Mouse (Mus musculus): Measurements from ENCODE around the gene Tmem91. TPM values are rescaled to one million over a fixed set of nuclear protein-coding genes. Genes with fewer than 3 reads are reported as not detected.

Tmem91 gene
- polyA plus RNA-seq, 1 experiment from 2014 or later = 2.4 TPM

- Histone ChIP-seq H3K4me1 (replicated peaks) (peaks cover 57% of the 10 kb centered on the region), H3K4me2 (replicated peaks) (peak overlapping the region; percentile 26; the same call in 1 of the 2 replicates)
Measured at GRCm38 (mm10) chr7:25710519-25711130, 35.7 kb upstream of the Tmem91 start.

GRCm38 (mm10) chr7:25709961-25710360, 35.0 kb upstream of the Tmem91 start:
- H3K4me1 ChIP-seq (replicated peaks) = peaks cover 59% of the 10 kb centered on the region
- H3K27me3 ChIP-seq (replicated peaks) = no peaks in the 10 kb centered on the region
- H3K9me3 ChIP-seq = no peaks in the 10 kb centered on the region
- no peak overlapping the region for H3K4me3 ChIP-seq (replicated peaks)
- no peak overlapping the region for H3K4me2 ChIP-seq (replicated peaks)
- H3K9ac ChIP-seq = peak overlapping the region; percentile 4; the same call in 1 of the 2 replicates
- H3K36me3 ChIP-seq = peaks cover 18% of the 10 kb centered on the region
- ATAC-seq = no peak
- WGBS = 15% methylated on average over 12 of the region's 12 CpGs
- H3K27ac ChIP-seq = no peak overlapping the region

More at GRCm38 (mm10) chr7:25710519-25711130, 35.7 kb upstream of the Tmem91 start:
- H3K27me3 ChIP-seq (replicated peaks) = no peaks in the 10 kb centered on the region
- no peaks in the 10 kb centered on the region for H3K9me3 ChIP-seq
- 0 out of 2 replicates have a peak overlapping the region, but pooled peaks have one; percentile 22 for H3K27ac ChIP-seq
- H3K4me3 ChIP-seq (replicated peaks) = no peak overlapping the region
- 16% methylated on average over 6 of the region's 7 CpGs for WGBS
- H3K36me3 ChIP-seq = peaks cover 23% of the 10 kb centered on the region
- no peak; the same call in 1 of the 2 replicates for ATAC-seq
- H3K9ac ChIP-seq = peak overlapping the region; percentile 4; the same call in 1 of the 2 replicates

GRCm38 (mm10) chr7:25707581-25708292, 32.8 kb upstream of the Tmem91 start:
- Histone ChIP-seq H3K9ac (no peak overlapping the region), H3K27me3 (replicated peaks) (0 out of 2 replicates have a peak, but pooled peaks cover 4% of the 10 kb centered on the region), H3K36me3 (no peaks in the 10 kb centered on the region; the same call in 1 of the 2 replicates), H3K9me3 (no peaks in the 10 kb centered on the region), H3K4me2 (replicated peaks) (no peak overlapping the region), H3K4me3 (replicated peaks) (no peak overlapping the region), H3K27ac (peak overlapping the region; percentile 54), H3K4me1 (replicated peaks) (peaks cover 66% of the 10 kb centered on the region)
- WGBS = 41% methylated on average over 15 of the region's 15 CpGs
- no peak for ATAC-seq

- no peak overlapping the region for H3K9ac ChIP-seq
- H3K4me3 ChIP-seq (replicated peaks) = no peak overlapping the region
- H3K4me1 ChIP-seq (replicated peaks) = peaks cover 58% of the 10 kb centered on the region
- H3K9me3 ChIP-seq = no peaks in the 10 kb centered on the region
- ATAC-seq = no peak
- peak overlapping the region; percentile 54 for H3K27ac ChIP-seq
- 30% methylated on average over 7 of the region's 7 CpGs for WGBS
- H3K4me2 ChIP-seq (replicated peaks) = no peak overlapping the region
- H3K36me3 ChIP-seq = no peaks in the 10 kb centered on the region
- 0 out of 2 replicates have a peak, but pooled peaks cover 4% of the 10 kb centered on the region for H3K27me3 ChIP-seq (replicated peaks)
Measured at GRCm38 (mm10) chr7:25706578-25707170, 31.7 kb upstream of the Tmem91 start.

- peak; percentile 34 for ATAC-seq
- 0 out of 2 replicates have a peak, but pooled peaks cover 4% of the 10 kb centered on the region for H3K27me3 ChIP-seq (replicated peaks)
- H3K36me3 ChIP-seq = no peaks in the 10 kb centered on the region
- peaks cover 50% of the 10 kb centered on the region for H3K4me1 ChIP-seq (replicated peaks)
- H3K27ac ChIP-seq = peak overlapping the region; percentile 54
- H3K9ac ChIP-seq = no peak overlapping the region
- no peak overlapping the region for H3K4me3 ChIP-seq (replicated peaks)
- no peaks in the 10 kb centered on the region for H3K9me3 ChIP-seq
- no peak overlapping the region for H3K4me2 ChIP-seq (replicated peaks)
- WGBS = 39% methylated on average over 6 of the region's 6 CpGs
Measured at GRCm38 (mm10) chr7:25705801-25706251, 30.9 kb upstream of the Tmem91 start.

GRCm38 (mm10) chr7:25704716-25705364, 29.9 kb upstream of the Tmem91 start:
- peak; percentile 60 for ATAC-seq
- H3K27ac ChIP-seq = no peak overlapping the region
- H3K9ac ChIP-seq = no peak overlapping the region
- H3K4me3 ChIP-seq (replicated peaks) = peak overlapping the region; percentile 18; the same call in 1 of the 2 replicates
- H3K9me3 ChIP-seq = no peaks in the 10 kb centered on the region
- no peaks in the 10 kb centered on the region for H3K36me3 ChIP-seq
- 10% methylated on average over 34 of the region's 37 CpGs for WGBS
- H3K4me2 ChIP-seq (replicated peaks) = peak overlapping the region; percentile 55
- peaks cover 40% of the 10 kb centered on the region for H3K4me1 ChIP-seq (replicated peaks)
- H3K27me3 ChIP-seq (replicated peaks) = 0 out of 2 replicates have a peak, but pooled peaks cover 4% of the 10 kb centered on the region

GRCm38 (mm10) chr7:25703793-25704494, 29.0 kb upstream of the Tmem91 start:
- no peak for ATAC-seq
- H3K9me3 ChIP-seq = no peaks in the 10 kb centered on the region
- no peak overlapping the region; the same call in 1 of the 2 replicates for H3K4me2 ChIP-seq (replicated peaks)
- no peak overlapping the region for H3K9ac ChIP-seq
- no peaks in the 10 kb centered on the region for H3K36me3 ChIP-seq
- H3K4me1 ChIP-seq (replicated peaks) = peaks cover 38% of the 10 kb centered on the region
- H3K27ac ChIP-seq = no peak overlapping the region
- no peak overlapping the region for H3K4me3 ChIP-seq (replicated peaks)
- WGBS = 40% methylated on average over 10 of the region's 10 CpGs
- H3K27me3 ChIP-seq (replicated peaks) = 0 out of 2 replicates have a peak, but pooled peaks cover 4% of the 10 kb centered on the region

- 0 out of 2 replicates have a peak, but pooled peaks cover 4% of the 10 kb centered on the region for H3K27me3 ChIP-seq (replicated peaks)
- H3K4me2 ChIP-seq (replicated peaks) = no peak overlapping the region
- H3K36me3 ChIP-seq = no peaks in the 10 kb centered on the region
- H3K9ac ChIP-seq = no peak overlapping the region
- H3K4me3 ChIP-seq (replicated peaks) = no peak overlapping the region
- WGBS = 94% methylated on average over 2 of the region's 2 CpGs
- H3K9me3 ChIP-seq = no peaks in the 10 kb centered on the region
- peaks cover 25% of the 10 kb centered on the region for H3K4me1 ChIP-seq (replicated peaks)
- ATAC-seq = no peak
- H3K27ac ChIP-seq = no peak overlapping the region
Measured at GRCm38 (mm10) chr7:25702350-25702749, 27.4 kb upstream of the Tmem91 start.

- H3K4me1 ChIP-seq (replicated peaks) = peaks cover 10% of the 10 kb centered on the region; the same call in 1 of the 2 replicates
- 74% methylated on average over 12 of the region's 12 CpGs for WGBS
- ATAC-seq = no peak
Measured at GRCm38 (mm10) chr7:25700732-25701131, 25.8 kb upstream of the Tmem91 start.

GRCm38 (mm10) chr7:25699851-25700250, 24.9 kb upstream of the Tmem91 start:
- Histone ChIP-seq H3K9ac (no peak overlapping the region), H3K27me3 (replicated peaks) (0 out of 2 replicates have a peak, but pooled peaks cover 4% of the 10 kb centered on the region), H3K4me3 (replicated peaks) (no peak overlapping the region), H3K36me3 (no peaks in the 10 kb centered on the region), H3K4me2 (replicated peaks) (no peak overlapping the region), H3K4me1 (replicated peaks) (peaks cover 7% of the 10 kb centered on the region; the same call in 1 of the 2 replicates), H3K9me3 (no peaks in the 10 kb centered on the region), H3K27ac (no peak overlapping the region)
- WGBS = 60% methylated on average over 13 of the region's 13 CpGs
- no peak for ATAC-seq

More at GRCm38 (mm10) chr7:25700732-25701131, 25.8 kb upstream of the Tmem91 start:
- Histone ChIP-seq H3K4me3 (replicated peaks) (no peak overlapping the region), H3K27me3 (replicated peaks) (0 out of 2 replicates have a peak, but pooled peaks cover 4% of the 10 kb centered on the region), H3K36me3 (no peaks in the 10 kb centered on the region), H3K9ac (no peak overlapping the region), H3K27ac (no peak overlapping the region), H3K9me3 (no peaks in the 10 kb centered on the region), H3K4me2 (replicated peaks) (no peak overlapping the region)

GRCm38 (mm10) chr7:25694104-25694503, 19.1 kb upstream of the Tmem91 start:
- no peaks in the 10 kb centered on the region for H3K36me3 ChIP-seq
- no peaks in the 10 kb centered on the region for H3K9me3 ChIP-seq
- 0 out of 2 replicates have a peak, but pooled peaks cover 7% of the 10 kb centered on the region for H3K4me1 ChIP-seq (replicated peaks)
- no peak overlapping the region for H3K27ac ChIP-seq
- no peaks in the 10 kb centered on the region for H3K27me3 ChIP-seq (replicated peaks)
- 69% methylated on average over 8 of the region's 8 CpGs for WGBS
- ATAC-seq = no peak
- H3K4me3 ChIP-seq (replicated peaks) = no peak overlapping the region
- H3K9ac ChIP-seq = no peak overlapping the region
- no peak overlapping the region for H3K4me2 ChIP-seq (replicated peaks)
